Mouse (Mus musculus) adrenal gland, adult 8-10 months (tissue): ENCODE results near the gene Gpx5. TPM values are rescaled to one million over a fixed set of nuclear protein-coding genes. Genes with fewer than 3 reads are reported as not detected.

ENCODE experiments used
- DNase-seq: peaks from one replicate; pipeline ENCODE4 v3.0.0; 2022
- total RNA-seq, 4 experiments: library from RNA; stranded (reverse); gene quantifications; 2 replicates each; pipeline ENCODE4 v1.2.4; 2022

Gene Gpx5
- total RNA-seq, result not detected

GRCm38 (mm10) chr13:21292631-21293030 lies at the start of gene Gpx5:
Gene Gpx5, minus strand, starts transcription at chr13:21292731.
- no peak for DNase-seq

GRCm38 (mm10) chr13:21327424-21327823 lies 34.9 kb upstream of the Gpx5 start:
- no peak for DNase-seq

- DNase-seq, result peak; percentile 52
Observed at GRCm38 (mm10) chr13:21326657-21327211, 34.2 kb upstream of the Gpx5 start.

- DNase-seq, result no peak
Observed at GRCm38 (mm10) chr13:21326191-21326590, 33.7 kb upstream of the Gpx5 start.

GRCm38 (mm10) chr13:21323405-21323804 lies 30.9 kb upstream of the Gpx5 start:
- no peak for DNase-seq

- DNase-seq, result no peak
Observed at GRCm38 (mm10) chr13:21322509-21323375, 30.2 kb upstream of the Gpx5 start.

- no peak for DNase-seq
Observed at GRCm38 (mm10) chr13:21321890-21322494, 29.5 kb upstream of the Gpx5 start.

- no peak for DNase-seq
Observed at GRCm38 (mm10) chr13:21320262-21320661, 27.7 kb upstream of the Gpx5 start.

GRCm38 (mm10) chr13:21313903-21314302 lies 21.4 kb upstream of the Gpx5 start:
- DNase-seq, result no peak

GRCm38 (mm10) chr13:21312854-21313253 lies 20.3 kb upstream of the Gpx5 start:
- no peak for DNase-seq

GRCm38 (mm10) chr13:21311926-21312325 lies 19.4 kb upstream of the Gpx5 start, which contains the start of gene Gpx6:
Gene Gpx6, plus strand, starts transcription at chr13:21312125.
- DNase-seq, result no peak

GRCm38 (mm10) chr13:21309788-21310187 lies 17.3 kb upstream of the Gpx5 start:
- no peak for DNase-seq

GRCm38 (mm10) chr13:21304483-21305066 lies 12.0 kb upstream of the Gpx5 start:
- DNase-seq, result no peak

GRCm38 (mm10) chr13:21298557-21298956 lies 6.0 kb upstream of the Gpx5 start:
- DNase-seq, result no peak

- DNase-seq, result peak; percentile 76
Observed at GRCm38 (mm10) chr13:21279559-21279958, 13.0 kb downstream of the Gpx5 start.

GRCm38 (mm10) chr13:21279076-21279475 lies 13.5 kb downstream of the Gpx5 start:
- DNase-seq, result no peak

- DNase-seq, result no peak
Observed at GRCm38 (mm10) chr13:21276551-21276950, 16.0 kb downstream of the Gpx5 start.

- DNase-seq, result peak; percentile 68
Observed at GRCm38 (mm10) chr13:21275815-21276550, 16.5 kb downstream of the Gpx5 start.

GRCm38 (mm10) chr13:21275021-21275814 lies 17.3 kb downstream of the Gpx5 start:
- DNase-seq, result no peak

- no peak for DNase-seq
Observed at GRCm38 (mm10) chr13:21268262-21268661, 24.3 kb downstream of the Gpx5 start.

- DNase-seq, result no peak
Observed at GRCm38 (mm10) chr13:21267541-21267940, 25.0 kb downstream of the Gpx5 start.

GRCm38 (mm10) chr13:21265736-21266135 lies 26.8 kb downstream of the Gpx5 start:
- DNase-seq, result no peak
